Mouse (Mus musculus): ENCODE data around the gene Vrtn.

- TF ChIP-seq CTCF (IDR thresholded peaks at IDR 0.05) (no peak), EP300 (IDR thresholded peaks at IDR 0.05; ENCODE audit: insufficient read depth, low read depth, low read length) (no peak), POLR2A (IDR thresholded peaks at IDR 0.05; ENCODE audit: insufficient read depth, low read depth, low read length) (no peak)
Observed at GRCm38 (mm10) chr12:84631867-84632266, 9.0 kb upstream of the Vrtn start.

All from heart, adult 2 months (tissue).